Mouse (Mus musculus) MEL (cell line): ENCODE data around the gene Zfp282. TPM values are rescaled to one million over a fixed set of nuclear protein-coding genes. Genes with fewer than 3 reads are reported as not detected.
"Not testable (repeated sequence)": the region's sequence is repeated elsewhere in the genome, so short reads cannot be mapped to it uniquely, and the experiment has no call there.

ENCODE experiments used
- DNase-seq: peaks from one replicate; pipeline ENCODE4 v3.0.0; 2011; ENCODE audit warnings: low read depth, low spot score
- H3K27ac ChIP-seq: 2 replicates; pipeline ENCODE4 v1.5.1; 2012; ENCODE audit warnings: low read depth, mild to moderate bottlenecking, control low read depth, low read length, moderate library complexity; ENCODE audit not compliant: control insufficient read depth
- H3K27me3 ChIP-seq, 2 experiments: fragments of 150-350 bp in 1 of 2; sonication (generic) in 1 of 2; 2 replicates each; pipeline ENCODE4 v1.6.1; 2012; ENCODE audit warnings: low read length in 2 of 2, mild to moderate bottlenecking in 2 of 2, improper control_type of control experiment in 1 of 2, moderate library complexity in 1 of 2; ENCODE audit not compliant: insufficient read depth in 2 of 2, control insufficient read depth in 1 of 2
- H3K36me3 ChIP-seq, 2 experiments: 2 replicates each; pipeline ENCODE4 v1.6.1; 2012 to 2014; ENCODE audit warnings: low read length in 2 of 2, improper control_type of control experiment in 1 of 2, inconsistent platforms in 1 of 2, mild to moderate bottlenecking in 1 of 2; ENCODE audit not compliant: insufficient read depth in 2 of 2, control insufficient read depth in 1 of 2
- H3K4me1 ChIP-seq, 2 experiments: fragments of 150-350 bp in 1 of 2; sonication (generic) in 1 of 2; 2 replicates each; pipeline ENCODE4 v1.6.1; 2012; ENCODE audit warnings: low read length in 2 of 2, improper control_type of control experiment in 1 of 2, mild to moderate bottlenecking in 1 of 2; ENCODE audit not compliant: insufficient read depth in 2 of 2, control insufficient read depth in 1 of 2
- H3K4me3 ChIP-seq, 2 experiments: fragments of 150-350 bp in 1 of 2; sonication (generic) in 1 of 2; 2 replicates each; pipeline ENCODE4 v1.5.1; 2012; ENCODE audit warnings: low read depth in 2 of 2, low read length in 2 of 2, mild to moderate bottlenecking in 2 of 2, moderate library complexity in 2 of 2, control low read depth in 1 of 2, improper control_type of control experiment in 1 of 2; ENCODE audit not compliant: control insufficient read depth in 1 of 2, insufficient read depth in 1 of 2
- H3K79me2 ChIP-seq: 2 replicates; pipeline ENCODE4 v1.6.1; 2012; ENCODE audit warnings: mild to moderate bottlenecking, low read length, moderate library complexity; ENCODE audit not compliant: control insufficient read depth, poor library complexity, insufficient read depth
- H3K9ac ChIP-seq: 2 replicates; pipeline ENCODE4 v1.6.1; 2012; ENCODE audit warnings: low read depth, mild to moderate bottlenecking, control low read depth, low read length, moderate library complexity; ENCODE audit not compliant: control insufficient read depth, poor library complexity, severe bottlenecking
- H3K9me3 ChIP-seq: fragments of 150-350 bp; sonication (generic); replicated peaks from 2 replicates; pipeline ENCODE4 v1.6.1; 2012; ENCODE audit warnings: mild to moderate bottlenecking, low read length, improper control_type of control experiment, moderate library complexity; ENCODE audit not compliant: insufficient read depth
- BHLHE40 ChIP-seq: IDR thresholded peaks from 2 replicates; pipeline ENCODE4 v1.6.1; 2012; ENCODE audit warnings: low read depth, mild to moderate bottlenecking, inconsistent platforms, low read length, improper control_type of control experiment, borderline replicate concordance
- CHD2 ChIP-seq: IDR thresholded peaks from 2 replicates; pipeline ENCODE4 v1.6.1; 2011; ENCODE audit warnings: low read length, improper control_type of control experiment
- E2F4 ChIP-seq: IDR thresholded peaks from 2 replicates; pipeline ENCODE4 v1.6.1; 2011; ENCODE audit warnings: low read depth, low read length, improper control_type of control experiment, borderline replicate concordance
- KAT2A ChIP-seq: conservative IDR thresholded peaks from 2 replicates; pipeline ENCODE4 v1.6.1; 2012; ENCODE audit warnings: low read depth, low read length, improper control_type of control experiment, inconsistent platforms
- MAFK ChIP-seq: IDR thresholded peaks from 2 replicates; pipeline ENCODE4 v1.6.1; 2011; ENCODE audit warnings: low read depth, mild to moderate bottlenecking, low read length, improper control_type of control experiment, borderline replicate concordance
- MAZ ChIP-seq: IDR thresholded peaks from 2 replicates; pipeline ENCODE4 v1.6.1; 2012; ENCODE audit warnings: low read depth, mild to moderate bottlenecking, inconsistent platforms, low read length, improper control_type of control experiment
- MEF2A ChIP-seq: IDR thresholded peaks from 2 replicates; pipeline ENCODE4 v1.6.1; 2014; ENCODE audit warnings: low read depth, mild to moderate bottlenecking, inconsistent platforms, low read length, improper control_type of control experiment; ENCODE audit not compliant: poor library complexity, insufficient replicate concordance, severe bottlenecking; ENCODE audit errors: extremely low read depth
- MYB ChIP-seq: IDR thresholded peaks from 2 replicates; pipeline ENCODE4 v1.6.1; 2011; ENCODE audit warnings: mild to moderate bottlenecking, low read depth, low read length, improper control_type of control experiment
- NRF1 ChIP-seq: IDR thresholded peaks from 2 replicates; pipeline ENCODE4 v1.6.1; 2014; ENCODE audit warnings: low read depth, mild to moderate bottlenecking, inconsistent platforms, low read length, improper control_type of control experiment, moderate library complexity; ENCODE audit not compliant: poor library complexity, insufficient read depth, severe bottlenecking
- POLR2AphosphoS2 ChIP-seq: IDR thresholded peaks from 2 replicates; pipeline ENCODE4 v1.6.1; 2011; ENCODE audit warnings: low read length, improper control_type of control experiment
- RCOR1 ChIP-seq: IDR thresholded peaks from 2 replicates; pipeline ENCODE4 v1.6.1; 2012; ENCODE audit warnings: low read depth, mild to moderate bottlenecking, inconsistent platforms, low read length, improper control_type of control experiment
- SIN3A ChIP-seq: IDR thresholded peaks from 2 replicates; pipeline ENCODE4 v1.6.1; 2012; ENCODE audit warnings: low read length, improper control_type of control experiment, inconsistent platforms
- TAL1 ChIP-seq: IDR thresholded peaks from 2 replicates; pipeline ENCODE4 v1.6.1; 2012; ENCODE audit warnings: mild to moderate bottlenecking, inconsistent platforms, low read length, moderate library complexity, mixed read lengths
- TBP ChIP-seq: IDR thresholded peaks from 2 replicates; pipeline ENCODE4 v1.8.0; 2011; ENCODE audit warnings: low read depth, low read length, improper control_type of control experiment
- UBTF ChIP-seq: IDR thresholded peaks from 2 replicates; pipeline ENCODE4 v1.6.1; 2012; ENCODE audit warnings: low read depth, mild to moderate bottlenecking, inconsistent platforms, low read length, improper control_type of control experiment, moderate library complexity, borderline replicate concordance; ENCODE audit not compliant: insufficient read depth
- USF1 ChIP-seq: IDR thresholded peaks from 2 replicates; pipeline ENCODE4 v1.6.1; 2014; ENCODE audit warnings: low read depth, mild to moderate bottlenecking, inconsistent platforms, low read length, improper control_type of control experiment, moderate library complexity
- ZC3H11A ChIP-seq: IDR thresholded peaks from 2 replicates; pipeline ENCODE4 v1.6.1; 2012; ENCODE audit warnings: low read depth, mild to moderate bottlenecking, inconsistent platforms, low read length, improper control_type of control experiment
- ZKSCAN1 ChIP-seq: IDR thresholded peaks from 2 replicates; pipeline ENCODE4 v1.6.1; 2012; ENCODE audit warnings: low read depth, mild to moderate bottlenecking, inconsistent platforms, low read length, improper control_type of control experiment, moderate library complexity
- ZNF384 ChIP-seq: IDR thresholded peaks from 2 replicates; pipeline ENCODE4 v1.6.1; 2012; ENCODE audit warnings: low read depth, mild to moderate bottlenecking, inconsistent platforms, low read length, improper control_type of control experiment
- polyA plus RNA-seq, 2 experiments: library from polyadenylated mRNA; stranded (reverse) in 1 of 2; unstranded in 1 of 2; fragments of >175 nt in 1 of 2; fragments of >200 nt in 1 of 2; gene quantifications; 2 replicates each; pipeline versions ENCODE4 v1.2.1 to v1.2.4; 2012; ENCODE audit warnings: low replicate concordance in 2 of 2, low read depth in 1 of 2; ENCODE audit not compliant: insufficient read length in 2 of 2, insufficient read depth in 1 of 2, missing spikeins in 1 of 2
- total RNA-seq: library from RNA; depleted of rRNA; stranded (reverse); fragments of 300-350 nt; gene quantifications from 2 replicates; pipeline ENCODE4 v1.2.3, GENCODE M21; 2012

The Zfp282 gene
- total and polyA plus RNA-seq, 3 experiments, result 8.2 to 13.8 TPM; not detected in 1

DNA sequence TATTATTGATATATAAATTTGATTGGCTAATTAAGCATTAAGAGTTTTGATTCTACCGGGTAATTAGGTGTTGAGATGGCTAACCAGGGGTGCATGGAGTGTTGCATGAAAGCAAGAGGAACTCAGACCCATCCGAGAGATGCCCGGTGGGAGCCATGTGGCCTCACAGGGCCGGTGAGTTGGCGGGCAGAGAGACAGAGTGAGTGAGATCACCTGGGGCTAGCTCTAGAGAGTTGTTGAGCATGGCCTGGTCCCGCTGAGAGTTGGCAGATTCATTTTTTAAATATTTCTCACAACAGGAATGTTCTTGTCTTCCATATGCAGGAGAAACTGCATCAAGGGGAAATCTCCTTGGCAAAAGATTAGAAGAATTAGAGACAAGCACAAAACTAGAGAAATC is 19.8 kb upstream of the Zfp282 start (continued):
- no peak for TF ChIP-seq MEF2A
- no peak for TF ChIP-seq SIN3A

GRCm38 (mm10) chr6:47857729-47858128 is 19.3 kb upstream of the Zfp282 start:
- H3K36me3 ChIP-seq, result peaks cover 0 to 14% of the 10 kb centered on the region in 2 experiments; a peak in 3 of 4 replicates
- not testable (repeated sequence) for H3K4me1 ChIP-seq, DNase-seq, H3K9ac ChIP-seq, H3K27me3 ChIP-seq, H3K9me3 ChIP-seq, H3K4me3 ChIP-seq, H3K79me2 ChIP-seq, H3K27ac ChIP-seq
- TF ChIP-seq ZNF384 (0 out of 2 replicates have a peak, but pooled peaks have one; percentile 3), TBP (peak; percentile 91)

GRCm38 (mm10) chr6:47872266-47872665 is 4.7 kb upstream of the Zfp282 start:
- DNase-seq, result no peak
- H3K9me3 ChIP-seq, result no peaks in the 10 kb centered on the region
- no peaks in the 10 kb centered on the region for H3K27me3 ChIP-seq
- H3K27ac ChIP-seq, result no peak overlapping the region
- H3K36me3 ChIP-seq, result peaks cover 0 to 3% of the 10 kb centered on the region in 2 experiments; a peak in 1 of 4 replicates
- no peaks in the 10 kb centered on the region for H3K79me2 ChIP-seq
- no peak overlapping the region for H3K4me3 ChIP-seq
- no peaks in the 10 kb centered on the region for H3K4me1 ChIP-seq
- no peak for TF ChIP-seq BHLHE40
- no peak for TF ChIP-seq USF1
- TF ChIP-seq KAT2A, result no peak
- no peak for TF ChIP-seq E2F4
- TF ChIP-seq NRF1, result no peak
- TF ChIP-seq RCOR1, result no peak
- TF ChIP-seq TAL1, result no peak
- TF ChIP-seq MEF2A, result no peak
- no peak for TF ChIP-seq UBTF
- TF ChIP-seq MYB, result no peak
- no peak for TF ChIP-seq ZC3H11A
- TF ChIP-seq ZKSCAN1, result no peak
- no peak for TF ChIP-seq POLR2AphosphoS2
- no peak for TF ChIP-seq MAZ
- no peak for TF ChIP-seq CHD2
- no peak for TF ChIP-seq MAFK
- H3K9ac ChIP-seq, result no peak overlapping the region
